Mouse (Mus musculus): ENCODE measurements around the gene Vmn1r155.
"Not testable (repeated sequence)": the region's sequence is repeated elsewhere in the genome, so short reads cannot be mapped to it uniquely, and the experiment has no call there.

Gene Vmn1r155

GRCm38 (mm10) chr7:22657718-22658117 lies at the start of gene Vmn1r155:
Gene Vmn1r155, plus strand, starts transcription at chr7:22658018.
- DNase-seq: not testable (repeated sequence)

DNA sequence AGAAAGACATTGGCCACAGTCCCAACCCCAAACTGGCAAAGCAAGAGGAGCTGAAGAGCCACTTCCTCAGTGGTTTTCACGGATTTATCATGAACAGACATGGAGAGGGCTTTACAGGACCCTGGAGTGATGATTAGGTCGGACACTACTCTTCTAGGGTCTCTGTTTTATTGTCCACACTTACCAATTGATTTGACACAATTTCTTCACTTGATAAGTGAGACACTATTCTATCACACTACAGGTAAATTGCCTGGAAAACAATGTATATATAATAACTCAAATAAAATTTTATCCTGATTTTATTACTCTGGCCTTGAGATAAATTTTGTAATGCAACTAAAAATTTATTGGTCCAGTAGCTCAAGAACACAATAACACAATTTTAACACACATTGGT lies 34.4 kb downstream of the Vmn1r155 start, which contains the start of gene Gm8693:
Gm8693 (minus strand) TSS at position 101 of the 400 bp plus-strand sequence.
- not testable (repeated sequence) for DNase-seq

Data from embryo, embryonic 11 days (tissue).